Mouse (Mus musculus): Measurements from ENCODE around the gene Slc48a1. TPM values are rescaled to one million over a fixed set of nuclear protein-coding genes. Genes with fewer than 3 reads are reported as not detected.
A peak's percentile ranks its signal among the peaks of the same experiment; 100 is the strongest.

Gene Slc48a1
- polyA plus RNA-seq, 1 experiment from 2014 or later, result 34.4 TPM

DNA sequence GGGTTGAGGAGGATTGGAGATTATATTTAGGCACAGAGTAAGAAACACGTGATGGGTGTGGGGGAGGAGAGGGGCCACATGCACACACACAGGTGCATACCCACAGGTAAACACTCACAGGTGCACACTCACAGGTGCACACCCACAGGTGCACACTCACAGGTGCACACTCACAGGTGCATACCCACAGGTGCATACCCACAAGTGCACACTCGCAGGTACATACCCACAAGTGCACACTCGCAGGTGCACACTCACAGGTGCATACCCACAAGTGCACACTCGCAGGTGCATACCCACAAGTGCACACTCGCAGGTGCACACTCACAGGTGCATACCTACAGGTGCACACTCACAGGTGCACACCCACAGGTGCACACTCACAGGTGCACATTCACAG is 32.1 kb downstream of the Slc48a1 start:
- Histone ChIP-seq H3K27me3 (ENCODE audit: control insufficient read depth, insufficient read depth, low read length) (no peaks in the 10 kb centered on the region), H3K36me3 (ENCODE audit: control insufficient read depth, insufficient read depth, low read length) (peaks cover 51% of the 10 kb centered on the region), H3K9me3 (ENCODE audit: control insufficient read depth, low read length) (no peaks in the 10 kb centered on the region), H3K4me2 (replicated peaks; ENCODE audit: low read depth, low read length) (no peak overlapping the region), H3K27ac (ENCODE audit: low read depth, low read length) (no peak overlapping the region), H3K4me3 (ENCODE audit: low read length) (no peak overlapping the region), H3K4me1 (ENCODE audit: control insufficient read depth, insufficient read depth, low read length) (peaks cover 14% of the 10 kb centered on the region), H3K9ac (ENCODE audit: low read depth, low read length) (no peak overlapping the region)
- WGBS, result 90% methylated on average over 5 of the region's 5 CpGs
- no peak for ATAC-seq (ENCODE audit: low FRiP score, low TSS enrichment)

- Histone ChIP-seq H3K4me2 (replicated peaks; ENCODE audit: low read depth, low read length) (no peak overlapping the region), H3K9ac (ENCODE audit: low read depth, low read length) (no peak overlapping the region), H3K27me3 (ENCODE audit: control insufficient read depth, insufficient read depth, low read length) (no peaks in the 10 kb centered on the region), H3K4me3 (ENCODE audit: low read length) (no peak overlapping the region), H3K9me3 (ENCODE audit: control insufficient read depth, low read length) (no peaks in the 10 kb centered on the region), H3K4me1 (ENCODE audit: control insufficient read depth, insufficient read depth, low read length) (peaks cover 14% of the 10 kb centered on the region), H3K27ac (ENCODE audit: low read depth, low read length) (no peak overlapping the region), H3K36me3 (ENCODE audit: control insufficient read depth, insufficient read depth, low read length) (peaks cover 48% of the 10 kb centered on the region)
- no peak for ATAC-seq (ENCODE audit: low FRiP score, low TSS enrichment)
- WGBS, result 88% methylated on average over 9 of the region's 9 CpGs
Measured at GRCm38 (mm10) chr15:97811307-97811706, 33.0 kb downstream of the Slc48a1 start.

DNA sequence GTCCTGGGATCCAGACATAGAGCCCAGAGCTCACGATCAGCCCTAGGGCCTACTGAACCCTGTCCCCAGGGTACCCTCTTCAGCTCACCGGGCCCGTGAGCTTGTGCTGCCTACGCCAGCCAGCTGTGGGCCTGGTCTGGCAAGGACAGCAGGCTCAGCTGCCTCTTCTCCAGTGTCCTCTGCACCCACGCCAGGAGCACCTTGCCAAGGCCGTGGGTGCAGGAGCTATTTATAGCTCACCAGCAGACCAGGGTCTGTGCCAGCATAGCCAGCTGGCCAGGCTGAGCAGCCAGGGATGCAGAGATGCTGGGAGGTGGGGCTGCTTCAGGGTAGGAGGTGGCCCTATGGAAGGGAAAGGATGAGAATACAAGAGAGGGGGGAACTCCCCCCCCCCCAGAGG is 33.8 kb downstream of the Slc48a1 start:
- peaks cover 14% of the 10 kb centered on the region for H3K4me1 ChIP-seq (ENCODE audit: control insufficient read depth, insufficient read depth, low read length)
- H3K9ac ChIP-seq (ENCODE audit: low read depth, low read length), result no peak overlapping the region
- H3K27ac ChIP-seq (ENCODE audit: low read depth, low read length), result no peak overlapping the region
- no peaks in the 10 kb centered on the region for H3K9me3 ChIP-seq (ENCODE audit: control insufficient read depth, low read length)
- H3K36me3 ChIP-seq (ENCODE audit: control insufficient read depth, insufficient read depth, low read length), result peaks cover 39% of the 10 kb centered on the region
- no peak overlapping the region for H3K4me2 ChIP-seq (replicated peaks; ENCODE audit: low read depth, low read length)
- H3K27me3 ChIP-seq (ENCODE audit: control insufficient read depth, insufficient read depth, low read length), result no peaks in the 10 kb centered on the region
- no peak for ATAC-seq (ENCODE audit: low FRiP score, low TSS enrichment)
- 78% methylated on average over 6 of the region's 6 CpGs for whole genome bisulfite sequencing
- no peak overlapping the region for H3K4me3 ChIP-seq (ENCODE audit: low read length)

DNA sequence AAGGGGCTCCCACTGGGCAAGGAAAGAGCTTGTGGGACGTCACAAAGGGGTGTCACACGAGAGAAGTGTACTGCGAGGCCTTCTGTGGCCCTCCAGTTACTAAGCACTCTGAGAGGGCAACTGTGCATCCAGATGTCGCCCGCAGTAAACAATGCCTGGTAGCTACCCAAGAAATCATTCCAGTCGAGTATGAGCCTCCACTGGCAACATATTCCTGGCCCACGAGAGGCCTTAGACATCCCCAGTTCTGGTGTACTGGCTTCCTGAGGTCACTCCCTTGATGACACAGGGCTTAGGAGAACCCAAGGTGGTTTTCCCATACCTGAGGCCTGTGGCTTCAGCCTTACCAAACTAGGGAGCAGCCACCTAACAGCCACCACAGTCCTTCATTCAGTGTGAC is 34.6 kb downstream of the Slc48a1 start:
- no peak overlapping the region for H3K4me3 ChIP-seq (ENCODE audit: low read length)
- no peak overlapping the region for H3K4me2 ChIP-seq (replicated peaks; ENCODE audit: low read depth, low read length)
- peaks cover 32% of the 10 kb centered on the region for H3K36me3 ChIP-seq (ENCODE audit: control insufficient read depth, insufficient read depth, low read length)
- no peak for ATAC-seq (ENCODE audit: low FRiP score, low TSS enrichment)
- WGBS, result 75% methylated on average over 7 of the region's 7 CpGs
- H3K27me3 ChIP-seq (ENCODE audit: control insufficient read depth, insufficient read depth, low read length), result no peaks in the 10 kb centered on the region
- no peaks in the 10 kb centered on the region for H3K9me3 ChIP-seq (ENCODE audit: control insufficient read depth, low read length)
- peaks cover 14% of the 10 kb centered on the region for H3K4me1 ChIP-seq (ENCODE audit: control insufficient read depth, insufficient read depth, low read length)
- H3K27ac ChIP-seq (ENCODE audit: low read depth, low read length), result no peak overlapping the region
- H3K9ac ChIP-seq (ENCODE audit: low read depth, low read length), result no peak overlapping the region

DNA sequence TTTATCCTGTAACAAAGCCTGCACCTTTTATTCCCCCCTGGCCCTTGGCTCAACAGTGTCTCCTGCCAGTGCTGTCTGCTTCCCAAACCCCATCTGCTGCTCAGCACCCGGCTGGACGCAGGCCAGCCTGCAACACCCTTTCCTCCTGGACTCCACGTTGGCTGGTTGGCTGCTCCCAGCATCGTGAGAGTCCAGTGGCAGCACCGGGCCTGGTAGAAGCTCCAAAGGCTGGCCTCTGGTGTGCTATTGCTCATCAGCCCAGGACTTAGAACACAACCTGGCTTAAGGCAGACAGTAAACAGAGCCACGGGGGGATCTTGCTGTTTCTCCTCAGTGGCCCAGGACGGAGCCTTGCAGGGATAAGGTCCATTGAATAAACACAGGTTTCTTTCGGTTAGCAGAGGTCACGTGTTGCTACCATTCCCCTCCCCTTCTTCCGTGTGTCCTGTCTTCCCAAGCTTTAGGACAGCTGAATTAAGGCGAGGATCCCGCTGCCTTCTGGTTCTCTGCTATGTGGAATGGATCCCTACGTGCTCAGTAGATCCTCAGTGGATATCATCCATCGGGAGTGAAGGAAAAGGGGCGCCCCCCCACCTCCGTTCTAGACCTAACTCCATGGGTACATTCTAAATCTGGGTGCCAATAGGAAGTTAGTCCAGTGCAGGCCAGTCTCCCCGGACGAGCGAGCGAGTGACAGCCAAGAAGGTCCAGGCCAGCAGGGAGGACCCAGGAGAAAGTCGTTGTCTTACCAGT is 35.3 kb downstream of the Slc48a1 start:
- Histone ChIP-seq H3K4me3 (ENCODE audit: low read length) (no peak overlapping the region), H3K9ac (ENCODE audit: low read depth, low read length) (0 out of 2 replicates have a peak overlapping the region, but pooled peaks have one; percentile 8), H3K27me3 (ENCODE audit: control insufficient read depth, insufficient read depth, low read length) (no peaks in the 10 kb centered on the region), H3K36me3 (ENCODE audit: control insufficient read depth, insufficient read depth, low read length) (peaks cover 24% of the 10 kb centered on the region), H3K27ac (ENCODE audit: low read depth, low read length) (0 out of 2 replicates have a peak overlapping the region, but pooled peaks have one; percentile 8), H3K9me3 (ENCODE audit: control insufficient read depth, low read length) (no peaks in the 10 kb centered on the region), H3K4me1 (ENCODE audit: control insufficient read depth, insufficient read depth, low read length) (peaks cover 14% of the 10 kb centered on the region), H3K4me2 (replicated peaks; ENCODE audit: low read depth, low read length) (no peak overlapping the region)
- no peak for ATAC-seq (ENCODE audit: low FRiP score, low TSS enrichment)
- 55% methylated on average over 21 of the region's 21 CpGs for WGBS

DNA sequence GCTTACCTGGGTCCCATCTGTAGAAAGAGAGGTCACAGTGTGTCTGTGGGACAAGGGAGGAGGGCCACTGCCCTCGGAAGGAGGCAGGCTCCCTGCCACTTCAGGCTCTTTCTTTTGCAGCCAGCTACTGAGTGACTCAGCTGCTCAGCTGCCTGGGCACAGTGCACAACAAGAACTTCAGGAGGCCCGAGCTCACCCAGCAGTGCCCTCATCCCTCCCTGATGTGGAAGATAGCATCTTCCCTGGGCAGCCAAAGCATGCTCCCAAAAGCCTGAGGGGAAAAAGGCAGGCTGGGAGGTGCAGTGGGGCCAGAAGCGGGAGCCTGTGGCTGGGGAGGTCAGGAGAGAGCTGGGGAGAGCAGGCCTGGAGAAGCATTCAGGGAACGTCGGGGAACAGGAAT is 36.4 kb downstream of the Slc48a1 start:
- no peaks in the 10 kb centered on the region for H3K9me3 ChIP-seq (ENCODE audit: control insufficient read depth, low read length)
- peaks cover 14% of the 10 kb centered on the region for H3K36me3 ChIP-seq (ENCODE audit: control insufficient read depth, insufficient read depth, low read length)
- WGBS, result 58% methylated on average over 5 of the region's 5 CpGs
- no peak overlapping the region for H3K9ac ChIP-seq (ENCODE audit: low read depth, low read length)
- no peak overlapping the region; the same call in 1 of the 2 replicates for H3K27ac ChIP-seq (ENCODE audit: low read depth, low read length)
- H3K4me1 ChIP-seq (ENCODE audit: control insufficient read depth, insufficient read depth, low read length), result peaks cover 14% of the 10 kb centered on the region
- no peak; the same call in 1 of the 2 replicates for ATAC-seq (ENCODE audit: low FRiP score, low TSS enrichment)
- H3K4me3 ChIP-seq (ENCODE audit: low read length), result no peak overlapping the region
- no peaks in the 10 kb centered on the region for H3K27me3 ChIP-seq (ENCODE audit: control insufficient read depth, insufficient read depth, low read length)
- no peak overlapping the region for H3K4me2 ChIP-seq (replicated peaks; ENCODE audit: low read depth, low read length)

DNA sequence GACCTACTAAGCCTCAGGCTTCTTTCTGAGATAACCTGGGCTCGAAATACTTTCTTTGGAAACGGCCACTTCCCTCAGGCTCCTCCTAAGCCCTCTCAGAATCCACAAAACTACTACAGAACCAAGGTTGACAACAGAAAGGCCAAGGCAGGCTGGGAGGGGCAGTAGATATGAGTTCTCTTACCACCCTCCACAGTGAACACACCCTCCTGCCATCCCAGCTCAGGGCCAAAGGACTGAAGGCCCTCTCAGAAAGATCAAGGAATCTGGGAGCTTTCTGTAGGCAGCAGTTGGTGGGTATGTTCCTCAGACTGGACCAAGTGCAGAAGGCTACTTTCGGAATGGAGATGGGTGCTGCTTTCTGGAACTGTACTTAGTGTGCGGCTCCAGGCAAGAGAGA is 36.9 kb downstream of the Slc48a1 start:
- H3K9ac ChIP-seq (ENCODE audit: low read depth, low read length), result no peak overlapping the region
- no peaks in the 10 kb centered on the region for H3K9me3 ChIP-seq (ENCODE audit: control insufficient read depth, low read length)
- H3K27ac ChIP-seq (ENCODE audit: low read depth, low read length), result no peak overlapping the region; the same call in 1 of the 2 replicates
- H3K36me3 ChIP-seq (ENCODE audit: control insufficient read depth, insufficient read depth, low read length), result peaks cover 8% of the 10 kb centered on the region
- H3K4me3 ChIP-seq (ENCODE audit: low read length), result no peak overlapping the region
- no peak overlapping the region for H3K4me2 ChIP-seq (replicated peaks; ENCODE audit: low read depth, low read length)
- peaks cover 14% of the 10 kb centered on the region for H3K4me1 ChIP-seq (ENCODE audit: control insufficient read depth, insufficient read depth, low read length)
- 95% methylated on average over 4 of the region's 4 CpGs for WGBS
- H3K27me3 ChIP-seq (ENCODE audit: control insufficient read depth, insufficient read depth, low read length), result no peaks in the 10 kb centered on the region
- no peak for ATAC-seq (ENCODE audit: low FRiP score, low TSS enrichment)

GRCm38 (mm10) chr15:97816199-97816994 is 38.1 kb downstream of the Slc48a1 start:
- H3K9me3 ChIP-seq (ENCODE audit: control insufficient read depth, low read length), result no peaks in the 10 kb centered on the region
- H3K4me3 ChIP-seq (ENCODE audit: low read length), result no peak overlapping the region
- H3K9ac ChIP-seq (ENCODE audit: low read depth, low read length), result no peak overlapping the region
- H3K4me2 ChIP-seq (replicated peaks; ENCODE audit: low read depth, low read length), result no peak overlapping the region
- H3K36me3 ChIP-seq (ENCODE audit: control insufficient read depth, insufficient read depth, low read length), result no peaks in the 10 kb centered on the region; the same call in 1 of the 2 replicates
- H3K4me1 ChIP-seq (ENCODE audit: control insufficient read depth, insufficient read depth, low read length), result peaks cover 24% of the 10 kb centered on the region
- H3K27me3 ChIP-seq (ENCODE audit: control insufficient read depth, insufficient read depth, low read length), result no peaks in the 10 kb centered on the region
- no peak for ATAC-seq (ENCODE audit: low FRiP score, low TSS enrichment)
- 94% methylated on average over 17 of the region's 17 CpGs for WGBS
- no peak overlapping the region for H3K27ac ChIP-seq (ENCODE audit: low read depth, low read length)

- Histone ChIP-seq H3K27me3 (ENCODE audit: control insufficient read depth, insufficient read depth, low read length) (no peaks in the 10 kb centered on the region), H3K9ac (ENCODE audit: low read depth, low read length) (no peak overlapping the region), H3K4me3 (ENCODE audit: low read length) (no peak overlapping the region), H3K27ac (ENCODE audit: low read depth, low read length) (no peak overlapping the region), H3K4me1 (ENCODE audit: control insufficient read depth, insufficient read depth, low read length) (peaks cover 36% of the 10 kb centered on the region), H3K4me2 (replicated peaks; ENCODE audit: low read depth, low read length) (no peak overlapping the region), H3K9me3 (ENCODE audit: control insufficient read depth, low read length) (no peaks in the 10 kb centered on the region), H3K36me3 (ENCODE audit: control insufficient read depth, insufficient read depth, low read length) (peaks cover 4% of the 10 kb centered on the region; the same call in 1 of the 2 replicates)
- ATAC-seq (ENCODE audit: low FRiP score, low TSS enrichment), result no peak
- 63% methylated on average over 9 of the region's 9 CpGs for WGBS
Measured at GRCm38 (mm10) chr15:97819937-97820336, 41.6 kb downstream of the Slc48a1 start.
